Mouse (Mus musculus) telencephalon, adult 2 months (tissue): ENCODE results near the gene Gm49337.
A peak's percentile ranks its signal among the peaks of the same experiment; 100 is the strongest.
"Not testable (repeated sequence)": the region's sequence is repeated elsewhere in the genome, so short reads cannot be mapped to it uniquely, and the experiment has no call there.

Source experiments
- DNase-seq: peaks from one replicate; pipeline ENCODE4 v3.0.0-alpha.2; 2011; ENCODE audit warnings: low read depth, low spot score

Gm49337 gene

DNA sequence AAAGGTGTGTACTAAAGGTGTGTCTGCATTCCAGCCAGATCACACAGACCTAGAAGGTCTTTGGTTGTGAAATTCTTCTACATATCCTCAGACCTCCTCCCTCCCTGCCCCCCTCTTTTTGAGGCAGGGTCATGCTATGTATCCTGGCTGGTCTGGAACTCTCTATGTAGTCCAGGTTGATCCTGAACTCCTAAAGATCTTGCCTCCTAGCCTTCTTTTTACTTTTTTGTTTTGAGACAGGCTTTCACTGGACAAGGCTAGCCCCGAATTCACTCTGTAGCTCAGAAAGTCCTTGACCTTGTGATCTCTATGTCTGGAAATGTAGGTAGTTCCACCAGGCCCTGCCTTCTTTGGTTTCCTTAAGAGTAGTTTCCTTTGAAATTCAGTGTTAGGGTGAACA lies 35.7 kb downstream of the Gm49337 start:
- no peak for DNase-seq

DNA sequence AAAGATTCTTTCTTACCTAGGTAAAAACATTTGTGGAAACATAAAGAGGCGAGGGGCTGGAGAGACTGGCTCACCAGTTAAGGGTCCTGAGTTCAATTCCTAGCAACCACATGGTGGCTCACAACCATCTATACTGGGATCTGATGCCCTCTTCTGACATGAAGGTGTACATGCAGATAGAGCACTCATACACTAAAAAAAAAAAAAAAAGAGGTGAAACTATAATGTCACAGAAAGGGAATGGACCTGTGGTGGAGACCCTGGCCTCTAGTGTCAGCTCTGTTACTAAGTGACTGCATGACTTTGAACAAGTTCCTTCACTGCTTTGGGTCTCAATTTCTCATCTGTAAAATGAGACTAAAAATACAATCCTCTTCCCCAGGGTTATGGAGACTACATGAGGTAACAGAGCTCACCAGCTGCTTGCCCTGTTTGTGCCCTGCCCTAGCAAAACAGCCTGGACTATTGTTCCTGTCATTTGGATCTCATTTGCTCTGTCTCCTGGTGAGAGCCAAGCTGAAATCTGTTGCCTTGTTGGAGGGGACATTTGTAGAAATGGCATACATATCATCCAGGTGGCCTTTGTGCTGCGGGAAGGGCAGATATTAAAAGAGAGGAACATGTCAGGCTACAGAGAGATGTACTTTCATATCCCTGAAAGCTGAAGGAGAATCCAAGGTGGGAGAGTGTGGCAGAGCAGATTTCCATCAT lies 42.9 kb downstream of the Gm49337 start:
- no peak for DNase-seq

DNA sequence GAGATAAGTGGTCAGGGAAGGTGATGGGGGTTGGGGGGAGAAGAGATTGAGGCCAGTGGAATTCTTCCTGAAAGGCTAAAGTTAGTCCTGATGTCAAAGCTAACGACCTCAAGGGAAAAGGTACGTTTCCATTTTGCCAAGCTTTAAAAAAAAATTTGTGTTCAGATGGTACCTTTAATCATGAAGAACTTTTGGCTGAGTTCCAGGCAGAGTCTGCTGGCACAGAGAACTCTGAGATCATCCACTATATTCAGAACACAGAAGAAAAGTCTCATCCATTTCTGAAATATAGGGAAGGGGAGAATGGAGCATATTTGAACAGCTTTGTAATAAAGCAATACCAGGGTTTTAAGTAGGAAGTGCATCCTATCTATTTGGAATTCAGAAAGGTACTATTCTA lies 43.9 kb downstream of the Gm49337 start:
- DNase-seq, result peak; percentile 24

DNA sequence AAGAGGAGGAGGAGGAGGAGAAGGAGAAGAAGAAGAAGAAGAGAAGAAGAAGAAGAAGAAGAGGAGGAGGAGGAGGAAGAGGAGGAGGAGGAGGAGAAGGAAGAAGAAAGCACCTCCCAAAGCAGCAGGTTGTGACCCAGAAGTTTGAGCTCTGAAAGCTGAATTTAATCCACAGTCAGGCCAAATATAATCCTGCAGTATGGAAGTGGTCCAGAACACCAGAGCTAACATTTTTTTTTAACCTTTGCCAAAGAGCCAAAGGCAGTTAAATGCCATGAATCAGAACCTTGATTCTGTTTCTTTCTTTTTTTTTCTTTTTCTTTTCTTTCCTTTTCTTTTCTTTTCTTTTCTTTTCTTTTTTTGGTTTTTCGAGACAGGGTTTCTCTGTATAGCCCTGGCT lies 44.5 kb downstream of the Gm49337 start:
- not testable (repeated sequence) for DNase-seq

DNA sequence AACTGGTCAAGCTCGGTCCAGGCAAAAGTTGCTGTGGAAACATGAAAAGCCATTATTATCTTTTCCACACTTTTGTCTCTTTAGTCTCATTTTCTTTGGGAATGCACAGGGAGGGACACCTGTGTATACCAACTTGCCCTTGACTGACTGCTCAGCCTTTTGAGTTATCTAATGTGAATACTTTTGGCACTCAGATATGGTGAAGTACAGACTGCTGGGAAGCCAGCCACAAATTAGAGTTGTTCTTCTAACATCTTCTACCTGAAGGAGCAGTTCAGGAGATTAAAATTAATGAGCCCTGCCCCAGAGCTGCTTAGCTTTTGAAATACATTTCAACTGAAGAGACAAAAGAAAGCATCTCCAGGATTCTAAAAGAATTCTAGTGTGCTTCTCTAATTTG lies 45.9 kb downstream of the Gm49337 start:
- no peak for DNase-seq

DNA sequence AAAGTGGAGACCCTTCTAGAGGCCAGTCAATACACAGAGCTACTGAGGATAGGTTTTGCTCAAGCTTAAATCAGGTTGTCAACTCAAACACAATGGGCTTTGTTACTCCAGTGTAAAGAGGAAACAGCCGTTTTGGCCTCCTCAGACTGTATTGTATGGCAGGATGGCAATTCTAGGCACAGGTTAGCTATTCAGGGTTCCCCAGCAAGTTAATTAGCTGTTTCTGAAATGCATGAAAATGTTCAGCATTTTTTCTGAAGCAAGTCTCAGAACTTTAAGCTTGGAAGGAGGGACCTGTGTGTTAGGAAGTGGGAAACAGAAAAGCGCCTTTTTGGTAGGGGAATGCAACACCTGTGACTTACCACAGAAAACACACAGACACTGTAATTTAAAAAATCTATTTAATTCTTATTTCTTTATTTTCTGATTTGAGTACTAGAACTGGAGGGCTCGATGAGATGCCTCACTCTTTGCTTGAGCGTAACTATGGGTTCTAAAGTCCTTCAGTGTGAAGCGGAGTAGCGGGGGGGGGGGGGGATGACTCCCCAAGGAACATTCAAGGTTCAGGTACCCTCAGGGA lies 47.0 kb downstream of the Gm49337 start:
- DNase-seq, result no peak

DNA sequence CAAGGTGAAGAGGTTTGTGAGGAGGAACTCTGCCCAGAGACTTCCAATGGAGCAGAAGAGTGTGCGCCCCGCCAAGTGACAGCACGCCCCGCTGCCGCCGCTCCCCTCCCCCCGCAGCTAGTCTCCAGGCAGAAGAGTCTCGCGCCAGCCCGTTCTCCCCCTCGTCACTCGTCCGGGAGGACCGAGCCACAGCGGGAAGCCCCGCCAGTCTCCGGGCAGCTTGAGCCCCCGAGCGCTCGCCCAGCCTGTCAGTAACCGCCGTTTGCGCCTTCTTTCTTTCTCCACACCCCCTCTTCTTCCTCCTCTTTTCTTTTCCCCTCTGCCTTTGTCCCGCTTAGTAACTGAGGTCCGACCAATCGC lies 47.6 kb downstream of the Gm49337 start:
- DNase-seq, result no peak

DNA sequence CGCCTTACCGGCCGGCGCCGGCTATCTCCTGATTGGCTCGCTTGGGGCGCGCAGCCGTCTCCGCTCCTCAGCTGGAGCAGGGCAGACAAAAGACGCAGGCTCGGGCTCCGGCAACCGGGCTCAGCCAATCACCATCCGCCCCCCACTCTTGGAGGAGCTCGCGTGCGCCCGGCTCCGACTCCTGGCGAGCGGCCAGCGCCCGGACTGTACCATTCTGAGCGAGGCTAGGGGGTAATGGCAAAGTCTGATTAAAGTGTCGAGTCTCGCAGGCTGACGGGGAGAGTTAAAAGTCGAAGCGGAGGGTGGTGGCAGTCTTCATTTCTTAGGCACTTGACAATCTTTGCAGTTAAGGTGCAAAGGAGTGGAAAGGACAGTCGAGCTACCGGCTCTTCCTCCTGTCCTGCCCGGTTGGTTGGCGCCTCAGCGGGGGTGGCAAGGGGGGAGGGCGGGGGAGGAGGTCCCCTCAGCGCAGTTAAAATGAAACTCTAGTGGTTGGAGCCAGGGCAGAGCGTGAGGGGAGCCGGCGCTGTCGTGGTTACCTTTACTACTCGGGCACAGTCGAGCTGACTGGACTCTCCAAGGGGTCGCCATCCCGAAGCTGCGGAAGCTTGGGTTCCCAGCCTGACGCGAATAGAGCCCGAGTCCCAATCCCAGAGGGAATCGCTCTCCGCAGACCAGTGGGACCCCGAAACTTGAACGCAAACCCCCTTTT lies 48.1 kb downstream of the Gm49337 start, which contains the start of gene Pik3r3:
Pik3r3 (plus strand) TSS at position 479 of the 712 bp plus-strand sequence.
- DNase-seq, result peak; percentile 98

DNA sequence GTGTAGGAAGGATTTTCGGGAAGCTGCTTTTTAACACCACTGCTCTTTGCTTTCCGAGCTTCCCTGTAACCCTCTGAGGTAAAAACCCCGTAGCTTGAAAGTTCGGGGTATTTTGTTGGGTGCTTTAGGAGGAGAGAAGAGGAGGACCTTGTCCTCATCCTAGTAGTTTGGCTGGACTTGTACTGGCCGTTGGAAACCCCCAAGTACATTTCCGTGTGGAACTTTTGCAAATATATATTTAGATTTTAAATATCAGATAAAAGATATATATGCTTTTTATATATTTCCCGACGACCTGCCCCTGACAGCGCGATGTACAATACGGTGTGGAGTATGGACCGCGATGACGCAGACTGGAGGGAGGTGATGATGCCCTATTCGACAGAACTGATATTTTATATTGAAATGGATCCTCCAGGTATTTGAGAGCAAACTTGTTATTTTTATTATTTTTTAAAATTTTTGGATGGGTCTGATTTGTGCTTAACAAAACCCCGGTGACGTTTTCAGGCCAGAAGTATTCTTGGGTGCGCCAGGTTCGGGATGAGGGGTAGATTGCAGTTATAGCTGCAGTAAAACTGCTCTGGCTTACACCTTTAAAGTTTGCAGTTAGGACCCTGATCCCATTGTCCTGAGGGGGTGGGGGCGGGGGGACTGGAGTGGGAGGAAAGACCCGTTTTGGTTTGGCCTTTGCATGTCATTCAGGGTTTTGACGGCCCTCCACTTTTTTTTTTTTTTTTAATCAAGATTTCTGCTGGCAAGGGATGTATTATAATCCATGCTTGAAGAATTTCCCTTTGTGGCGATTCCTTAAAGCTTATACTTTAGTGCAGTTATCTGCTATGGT lies 49.0 kb downstream of the Gm49337 start:
- DNase-seq, result no peak

DNA sequence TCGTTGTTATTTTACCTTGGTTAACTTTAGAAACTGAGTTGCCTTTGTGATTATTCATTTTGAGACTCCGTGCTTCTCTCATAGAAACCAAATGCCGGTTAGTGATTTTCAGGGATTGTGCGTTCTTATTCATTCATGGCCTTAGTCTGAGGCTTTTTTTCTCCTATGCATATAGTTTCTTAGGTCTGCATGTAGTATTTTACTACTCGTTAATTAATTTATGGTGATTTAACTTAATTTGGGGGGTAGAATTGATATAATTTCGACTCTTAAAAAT lies 49.6 kb downstream of the Gm49337 start:
- no peak for DNase-seq

DNA sequence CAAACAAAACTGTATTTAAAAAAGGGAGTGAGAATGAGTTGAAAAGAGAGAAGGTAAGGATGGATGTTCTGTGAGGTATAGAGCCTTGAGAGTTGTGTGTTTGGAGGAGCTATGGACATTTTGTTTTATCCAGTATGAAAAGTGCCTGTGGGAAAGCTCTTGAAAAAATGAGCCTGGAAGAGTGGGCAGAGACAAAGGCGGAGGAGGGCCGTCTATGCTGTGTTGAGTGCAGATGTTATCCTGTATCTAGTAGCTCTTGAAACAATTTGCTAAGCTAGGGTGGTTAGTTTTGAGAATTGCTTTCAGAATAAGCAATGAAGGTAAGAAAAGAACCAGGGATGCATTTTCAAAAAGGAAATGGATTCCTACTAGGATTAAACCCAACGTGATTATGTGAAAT lies 70.2 kb downstream of the Gm49337 start:
- DNase-seq, result peak; percentile 49

DNA sequence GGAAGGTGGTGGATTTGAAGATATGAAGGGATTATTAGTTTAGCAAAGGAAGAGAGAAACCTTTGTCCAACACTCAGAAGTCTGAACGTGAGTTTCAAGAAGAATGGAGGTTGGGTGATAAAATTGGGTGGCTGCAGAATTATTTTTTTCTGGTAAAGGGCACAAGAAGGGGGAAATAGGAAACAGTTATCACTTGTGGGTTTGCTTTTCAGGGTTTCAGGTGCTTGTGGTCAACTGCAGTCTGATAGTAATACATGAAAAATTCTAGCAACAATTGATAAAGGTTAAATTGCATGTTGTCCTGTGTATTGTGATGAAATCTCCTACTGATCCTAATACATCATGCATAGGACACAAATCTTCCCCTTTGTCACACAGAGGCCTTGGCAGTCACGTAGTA lies 71.1 kb downstream of the Gm49337 start:
- no peak for DNase-seq

DNA sequence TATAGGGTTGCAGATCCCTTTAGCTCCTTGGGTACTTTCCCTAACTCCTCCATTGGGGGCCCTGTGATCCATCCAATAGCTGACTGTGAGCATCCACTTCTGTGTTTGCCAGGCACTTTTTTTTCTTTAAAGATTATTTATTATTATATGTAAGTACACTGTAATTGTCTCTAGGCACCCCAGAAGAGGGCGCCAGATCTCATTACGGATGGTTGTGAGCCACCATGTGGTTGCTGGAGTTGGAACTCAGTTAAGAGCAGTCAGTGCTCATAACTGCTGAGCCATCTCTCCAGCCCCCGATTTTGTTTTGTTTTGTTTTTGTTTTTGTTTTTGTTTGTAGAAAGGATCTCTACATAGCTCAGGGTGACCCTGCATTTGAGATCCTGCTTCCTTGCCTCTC lies 72.7 kb downstream of the Gm49337 start:
- DNase-seq, result not testable (repeated sequence)

DNA sequence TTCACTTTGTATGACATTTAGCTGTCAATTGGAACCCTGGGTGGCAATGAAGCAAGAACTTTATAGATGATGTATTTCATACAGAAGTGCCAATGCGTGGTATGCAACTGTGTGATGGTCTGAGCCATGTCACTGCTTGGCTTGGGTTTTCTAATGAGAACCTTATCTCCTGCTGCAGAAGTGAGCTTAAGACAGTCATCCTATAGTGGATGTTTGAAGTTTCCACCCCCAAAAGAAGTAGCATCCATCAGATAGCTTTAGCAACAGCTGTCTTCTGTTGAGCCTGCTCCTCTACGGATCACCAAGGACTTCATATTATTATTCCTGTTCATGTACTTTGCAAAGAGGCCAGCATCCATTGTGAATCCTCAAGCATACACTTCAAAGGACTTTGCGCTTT lies 76.8 kb downstream of the Gm49337 start:
- DNase-seq, result no peak

DNA sequence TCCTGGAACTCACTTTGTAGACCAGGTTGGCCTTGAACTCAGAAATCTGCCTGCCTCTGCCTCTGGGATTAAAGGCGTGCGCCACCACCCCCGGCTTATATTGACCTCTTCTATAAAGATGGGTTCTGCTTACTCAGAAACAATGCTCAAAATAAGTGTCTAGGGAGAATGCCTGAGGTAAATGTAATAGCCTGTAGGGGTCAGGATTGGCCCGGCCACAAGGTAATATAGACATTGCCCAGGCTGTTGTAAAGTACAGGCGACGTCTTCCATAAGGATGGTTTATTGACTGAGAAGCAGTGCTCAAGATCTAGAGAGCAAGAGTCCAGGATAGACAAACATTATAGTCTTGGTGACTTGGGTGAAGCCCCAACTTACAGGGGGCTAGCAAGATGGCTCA lies 95.0 kb downstream of the Gm49337 start:
- DNase-seq, result no peak

DNA sequence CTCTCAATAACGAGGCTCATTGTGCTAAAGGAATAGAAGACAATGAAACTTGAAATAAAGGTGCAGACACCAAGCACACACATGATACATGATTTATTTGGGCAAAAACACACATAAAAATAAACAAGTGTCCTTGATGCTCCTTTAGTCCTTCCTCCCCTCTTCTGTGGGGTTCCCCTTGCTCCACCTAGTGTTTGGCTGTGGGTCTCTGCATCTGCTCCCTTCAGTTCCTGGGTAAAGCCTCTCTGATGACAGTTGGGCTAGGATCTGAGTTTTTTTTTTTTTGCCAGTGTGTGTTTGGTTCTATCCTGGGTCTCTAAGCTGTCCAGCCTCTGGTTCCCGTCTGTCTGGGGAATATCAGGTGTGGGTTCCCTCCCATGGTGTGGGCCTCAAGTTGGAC lies 109.0 kb downstream of the Gm49337 start:
- DNase-seq, result no peak

DNA sequence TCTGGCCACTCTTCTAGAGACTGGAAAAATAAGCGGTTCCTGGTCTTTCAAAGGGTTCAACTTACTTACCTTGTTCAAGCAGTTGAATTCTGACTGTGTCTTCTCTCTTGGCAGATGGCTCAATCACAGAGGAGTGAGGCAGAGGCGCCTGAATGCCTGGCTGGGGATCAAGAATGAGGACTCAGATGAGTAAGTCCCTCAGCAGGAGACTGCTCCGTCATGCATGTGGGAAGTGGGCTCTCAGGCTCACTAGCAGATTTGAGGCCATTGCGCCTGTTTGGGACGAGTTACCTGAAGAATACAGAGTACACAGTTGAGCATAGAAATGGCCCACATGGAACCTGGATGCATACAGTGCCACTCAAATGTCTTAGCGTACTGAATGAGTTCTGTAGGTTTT lies 118.4 kb downstream of the Gm49337 start:
- DNase-seq, result peak; percentile 39

DNA sequence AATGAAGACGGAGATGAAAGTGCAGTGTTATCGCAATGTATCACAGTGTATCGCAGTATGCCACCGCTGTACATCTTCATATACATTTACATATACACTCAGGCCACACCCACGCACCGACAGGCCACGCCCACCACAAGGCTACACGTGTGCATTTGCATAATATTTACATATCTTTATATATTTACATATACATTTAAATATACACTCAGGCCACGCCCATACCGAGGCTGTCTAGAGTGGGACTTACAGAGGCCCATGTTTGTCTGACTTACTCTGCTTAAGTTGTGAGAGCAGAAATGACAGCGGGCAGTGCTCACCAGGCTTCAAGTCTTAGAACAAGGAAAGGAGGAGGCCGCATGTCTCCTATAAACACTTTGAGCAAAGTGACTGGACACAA lies 120.1 kb downstream of the Gm49337 start:
- no peak for DNase-seq

DNA sequence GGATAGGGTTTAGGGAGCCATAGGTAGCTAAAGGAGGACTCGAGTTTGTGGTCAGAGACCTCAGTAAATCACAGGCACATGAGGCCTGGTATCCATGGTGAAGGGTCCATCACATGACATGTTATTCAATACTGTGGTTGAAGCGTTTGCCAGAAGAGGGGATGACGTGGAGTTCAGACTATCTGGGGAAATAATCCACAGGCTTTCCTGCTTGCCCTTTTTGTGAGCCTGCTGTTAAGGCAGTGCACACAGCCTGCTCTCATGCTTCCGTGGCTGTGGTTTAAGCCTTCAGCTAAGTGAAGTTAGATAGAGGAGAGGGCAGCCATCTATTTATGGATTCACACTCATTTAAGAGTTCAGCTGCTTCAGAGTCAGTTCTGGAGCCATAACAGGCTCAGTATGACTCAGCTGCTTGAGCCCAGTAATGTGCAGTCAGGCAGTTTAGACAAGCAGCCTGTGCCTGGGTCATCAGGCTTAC lies 127.7 kb downstream of the Gm49337 start:
- DNase-seq, result no peak

DNA sequence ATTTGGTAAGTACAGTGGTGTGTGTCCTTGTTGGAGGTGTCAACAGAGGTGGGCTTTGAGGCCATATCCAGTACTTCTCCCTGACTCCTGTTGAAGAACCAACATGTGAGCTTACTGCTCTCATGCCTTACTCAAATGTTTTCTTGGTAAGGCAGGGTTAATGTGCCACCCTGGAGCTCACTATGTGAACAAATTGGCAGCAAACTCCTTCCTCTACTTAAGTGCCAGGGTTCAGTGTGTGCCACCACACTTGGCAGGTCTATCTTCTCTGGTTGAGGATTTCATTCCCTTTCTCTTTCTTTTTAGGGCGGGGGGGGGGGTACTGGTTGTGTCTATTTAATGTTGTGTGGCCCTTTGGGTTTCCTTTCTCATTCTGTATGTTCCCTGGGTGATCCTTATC lies 131.4 kb downstream of the Gm49337 start:
- no peak for DNase-seq

DNA sequence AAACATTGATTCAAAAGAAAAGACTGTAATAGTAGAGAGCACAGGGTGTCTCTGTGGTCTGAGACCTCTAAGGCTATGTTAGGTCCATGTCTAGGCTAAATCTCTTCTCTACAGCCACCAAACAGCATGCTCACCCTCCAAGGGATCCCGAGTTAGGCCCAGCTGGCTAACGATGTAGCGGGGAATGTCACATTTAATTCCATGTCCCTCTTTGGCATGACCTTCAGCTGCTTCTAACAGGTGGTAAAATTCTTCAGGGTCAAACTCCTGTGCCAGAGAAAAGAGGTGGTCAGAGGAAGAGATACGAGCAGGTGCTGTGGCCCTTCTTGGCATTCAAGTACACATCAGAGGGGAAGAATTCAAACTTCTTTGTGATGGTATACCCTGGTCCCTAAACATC lies 144.4 kb downstream of the Gm49337 start:
- no peak for DNase-seq

DNA sequence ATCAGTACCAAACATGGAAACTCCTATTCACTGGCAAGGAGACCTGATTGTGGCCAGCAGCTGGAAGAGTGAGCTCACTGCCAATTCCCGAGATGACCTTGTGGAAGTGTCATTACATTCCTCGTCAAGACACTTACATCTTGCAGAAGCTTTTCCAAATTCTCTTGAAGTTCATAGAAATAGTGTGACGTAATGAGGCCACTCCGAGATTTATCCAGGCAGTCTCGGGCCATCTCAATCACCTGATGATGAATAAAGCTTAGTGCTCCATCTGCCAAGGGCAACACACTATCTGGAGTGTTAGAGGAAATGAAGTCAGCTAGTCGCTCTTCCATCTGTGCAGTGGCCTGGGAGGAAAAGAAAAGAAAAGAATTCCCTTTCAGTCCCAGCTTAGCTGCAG lies 148.9 kb downstream of the Gm49337 start:
- DNase-seq, result no peak
